Mouse (Mus musculus): ENCODE measurements around the gene 2410137M14Rik.

GRCm38 (mm10) chr17:36988475-36988874 lies 7.4 kb upstream of the 2410137M14Rik start:
- no peak for TF ChIP-seq CTCF (IDR thresholded peaks at IDR 0.05; ENCODE audit: low read depth, low read length)
- no peak for TF ChIP-seq POLR2A (IDR thresholded peaks at IDR 0.05; ENCODE audit: borderline replicate concordance, low read depth, low read length)

Measured in bone marrow macrophage, adult 2 months (primary cell).